Mouse (Mus musculus) small intestine, adult 2 months (tissue): ENCODE measurements around the gene Noxo1. TPM values are rescaled to one million over a fixed set of nuclear protein-coding genes. Genes with fewer than 3 reads are reported as not detected.

Experiments used
- H3K27ac ChIP-seq: fragments of 200-500 bp; 2 replicates; pipeline ENCODE4 v1.5.1; 2012; ENCODE audit warnings: low read depth, low read length, control low read depth, inconsistent platforms; ENCODE audit not compliant: insufficient read depth
- H3K27me3 ChIP-seq: fragments of 200-500 bp; 2 replicates; pipeline ENCODE4 v1.6.1; 2012; ENCODE audit warnings: mild to moderate bottlenecking, moderate library complexity, low read length, inconsistent platforms; ENCODE audit not compliant: control insufficient read depth, insufficient read depth
- H3K36me3 ChIP-seq: fragments of 200-500 bp; 2 replicates; pipeline ENCODE4 v1.6.1; 2012; ENCODE audit warnings: mild to moderate bottlenecking, low read length, control low read depth, inconsistent platforms; ENCODE audit not compliant: control insufficient read depth, insufficient read depth
- H3K4me1 ChIP-seq: fragments of 200-500 bp; 2 replicates; pipeline ENCODE4 v1.6.1; 2012; ENCODE audit warnings: low read length, inconsistent platforms, mixed read lengths; ENCODE audit not compliant: control insufficient read depth, insufficient read depth, insufficient read length
- H3K4me3 ChIP-seq: fragments of 200-500 bp; 2 replicates; pipeline ENCODE4 v1.5.1; 2012; ENCODE audit warnings: low read depth, mild to moderate bottlenecking, control low read depth, inconsistent platforms, low read length, moderate library complexity
- CTCF ChIP-seq: fragments of 200-500 bp; IDR thresholded peaks from 2 replicates; pipeline ENCODE4 v1.5.1; 2012; ENCODE audit warnings: low read depth, mild to moderate bottlenecking, control low read depth, inconsistent platforms, low read length, moderate library complexity, mixed read lengths; ENCODE audit not compliant: insufficient replicate concordance, insufficient read length; ENCODE audit errors: extremely low read depth
- POLR2A ChIP-seq: fragments of 200-500 bp; IDR thresholded peaks from 2 replicates; pipeline ENCODE4 v1.6.1; 2012; ENCODE audit warnings: low read depth, mild to moderate bottlenecking, control low read depth, inconsistent platforms, low read length, moderate library complexity
- WGBS: fragments of 180-500 bp; shearing (Covaris S2); methylation state at CpG from one replicate; pipeline ENCODE4 v1.1.7; 2018; 5-methylcytosine and 5-hydroxymethylcytosine counted together
- polyA plus RNA-seq: library from polyadenylated mRNA; depleted of rRNA; stranded (reverse); fragments of >200 nt; gene quantifications from 2 replicates; pipeline ENCODE4 v1.2.3, GENCODE M21; 2012; rRNA removed

Gene Noxo1
- polyA plus RNA-seq = 57.7 and 115 TPM in 2 replicates

DNA sequence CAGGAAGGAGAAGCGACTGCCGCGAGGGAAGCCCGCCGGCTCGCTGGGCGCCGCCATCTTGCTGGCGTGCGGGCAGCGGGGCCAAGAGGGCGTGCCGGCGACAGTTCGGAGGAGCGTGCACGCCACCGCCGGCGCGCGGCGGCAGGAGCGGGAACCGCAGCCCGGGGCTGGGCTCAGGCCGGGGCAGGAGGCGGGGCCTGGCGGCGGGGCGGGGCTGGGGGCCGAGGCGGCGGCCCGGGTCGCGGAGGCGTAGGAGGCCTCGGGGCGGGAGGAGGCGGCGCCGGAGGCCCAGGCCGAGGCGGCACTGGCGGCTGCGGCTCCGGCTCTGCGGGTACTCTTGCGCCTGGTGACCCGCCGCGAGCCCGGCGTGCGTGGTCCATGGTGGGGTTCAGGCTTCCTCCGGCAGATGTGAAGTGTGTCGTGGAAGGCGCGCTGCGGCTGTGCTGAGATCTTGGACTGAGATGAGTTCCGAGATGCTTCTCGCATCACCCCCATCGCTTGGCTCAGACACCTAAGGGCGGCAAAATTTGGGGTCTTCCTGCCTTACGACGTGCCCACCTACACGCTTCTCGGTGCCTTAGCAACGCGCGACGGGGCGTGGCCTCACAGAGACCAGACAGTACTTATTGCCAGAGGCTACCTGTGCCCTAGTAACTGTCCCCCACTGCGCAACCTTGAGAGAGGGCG, at the start of gene Noxo1, which contains the start of gene Gfer:
Noxo1 (plus strand) TSS at position 224 of the 687 bp plus-strand sequence.
Gfer (minus strand) TSS at position 146 of the 687 bp plus-strand sequence.
- H3K27ac ChIP-seq = peak within 1 kb of the TSS; percentile 99

DNA sequence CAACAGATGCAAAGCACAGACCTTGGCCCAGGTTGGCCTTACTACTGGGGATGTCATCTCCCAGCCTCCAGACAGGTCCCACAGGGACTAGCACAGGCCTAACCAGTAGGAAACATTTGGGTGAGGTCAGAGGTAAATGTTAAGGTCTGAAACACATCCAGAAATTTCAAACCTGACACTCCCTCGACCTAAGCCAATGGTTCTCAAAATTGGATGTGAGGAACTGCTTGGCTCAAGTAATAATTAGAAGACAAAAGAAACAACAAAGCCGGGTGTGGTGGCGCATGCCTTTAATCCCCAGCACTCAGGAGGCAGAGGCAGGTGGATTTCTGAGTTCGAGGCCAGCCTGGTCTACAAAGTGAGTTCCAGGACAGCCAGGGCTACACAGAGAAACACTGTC, 49.7 kb upstream of the Noxo1 start:
- Histone ChIP-seq H3K4me1 (peaks cover 8% of the 10 kb centered on the region; the same call in 1 of the 2 replicates), H3K36me3 (0 out of 2 replicates have a peak, but pooled peaks cover 1% of the 10 kb centered on the region), H3K4me3 (no peak overlapping the region), H3K27ac (0 out of 2 replicates have a peak overlapping the region, but pooled peaks have one; percentile 16), H3K27me3 (peaks cover 11% of the 10 kb centered on the region)
- TF ChIP-seq CTCF = no peak
- TF ChIP-seq POLR2A = no peak
- 83% methylated on average over 4 of the region's 4 CpGs for whole genome bisulfite sequencing

More for the DNA sequence above, at the start of gene Noxo1, which contains the start of gene Gfer:
- peaks cover 14% of the 10 kb centered on the region for H3K36me3 ChIP-seq
- no peak; the same call in none of the 2 replicates for TF ChIP-seq POLR2A
- 2% methylated on average over 73 of the region's 76 CpGs for WGBS
- no peaks in the 10 kb centered on the region for H3K27me3 ChIP-seq
- peaks cover 23% of the 10 kb centered on the region for H3K4me1 ChIP-seq
- peak within 1 kb of the TSS; percentile 74 for H3K4me3 ChIP-seq

DNA sequence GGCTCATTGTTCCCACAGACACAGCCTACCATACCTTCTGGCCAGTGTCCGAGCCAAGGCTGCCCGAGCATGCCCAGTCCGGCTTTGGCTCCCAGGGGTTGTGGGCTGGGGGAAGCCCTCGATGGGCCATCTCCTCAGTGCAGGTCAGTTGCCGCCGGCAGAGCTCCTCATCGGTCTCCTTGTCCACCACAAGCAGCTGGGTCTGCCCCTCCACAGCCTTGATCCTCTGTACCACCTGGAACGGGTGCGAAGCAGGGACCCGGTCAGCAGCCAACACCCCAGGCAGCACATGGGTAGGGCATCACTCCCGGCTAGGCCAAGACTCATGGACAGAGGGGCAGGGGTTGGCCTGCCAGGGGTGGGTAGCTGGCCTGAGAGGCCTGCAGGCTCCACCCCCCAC, 48.5 kb upstream of the Noxo1 start:
- peak overlapping the region; percentile 47 for H3K4me3 ChIP-seq
- H3K36me3 ChIP-seq = no peaks in the 10 kb centered on the region
- no peak overlapping the region for H3K27ac ChIP-seq

DNA sequence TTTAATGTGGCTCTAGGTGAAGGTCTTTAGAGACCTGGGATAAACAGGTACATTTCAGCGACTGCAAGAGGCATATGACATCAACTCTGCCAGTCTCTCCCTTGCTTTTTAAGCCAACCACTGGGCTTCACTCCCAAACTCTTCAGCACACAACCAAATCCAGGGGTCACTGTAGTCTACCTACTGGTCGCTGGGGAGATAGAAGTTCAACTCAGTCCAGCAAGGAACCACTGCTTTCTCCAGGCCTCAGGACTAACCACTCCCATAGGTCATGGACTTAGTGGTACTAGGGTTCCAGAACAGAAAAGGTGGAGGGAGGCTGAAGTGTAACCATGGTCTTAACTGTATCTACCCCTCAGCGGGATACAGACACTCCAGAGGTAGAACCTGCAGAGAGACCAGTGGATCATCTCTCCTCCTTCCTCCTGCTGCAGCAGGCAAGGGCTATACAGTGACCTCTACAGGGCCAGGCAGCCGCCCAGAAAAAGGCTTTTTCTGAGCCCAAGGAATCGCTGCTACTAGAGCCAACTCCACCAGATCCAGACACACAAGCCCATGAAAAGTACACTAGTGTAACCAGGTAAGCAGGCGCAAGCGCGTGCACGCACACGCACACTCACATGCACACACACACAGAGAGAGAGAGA, 47.2 kb upstream of the Noxo1 start:
- Histone ChIP-seq H3K36me3 (no peaks in the 10 kb centered on the region), H3K27me3 (peaks cover 11% of the 10 kb centered on the region), H3K4me3 (peak overlapping the region; percentile 94), H3K27ac (no peak overlapping the region), H3K4me1 (peaks cover 8% of the 10 kb centered on the region; the same call in 1 of the 2 replicates)
- WGBS = 80% methylated on average over 10 of the region's 10 CpGs
- TF ChIP-seq CTCF = no peak
- no peak for TF ChIP-seq POLR2A

More for the DNA sequence above, 48.5 kb upstream of the Noxo1 start:
- Histone ChIP-seq H3K4me1 (peaks cover 8% of the 10 kb centered on the region; the same call in 1 of the 2 replicates), H3K27me3 (peaks cover 11% of the 10 kb centered on the region)
- no peak for TF ChIP-seq CTCF
- 88% methylated on average over 11 of the region's 11 CpGs for WGBS

DNA sequence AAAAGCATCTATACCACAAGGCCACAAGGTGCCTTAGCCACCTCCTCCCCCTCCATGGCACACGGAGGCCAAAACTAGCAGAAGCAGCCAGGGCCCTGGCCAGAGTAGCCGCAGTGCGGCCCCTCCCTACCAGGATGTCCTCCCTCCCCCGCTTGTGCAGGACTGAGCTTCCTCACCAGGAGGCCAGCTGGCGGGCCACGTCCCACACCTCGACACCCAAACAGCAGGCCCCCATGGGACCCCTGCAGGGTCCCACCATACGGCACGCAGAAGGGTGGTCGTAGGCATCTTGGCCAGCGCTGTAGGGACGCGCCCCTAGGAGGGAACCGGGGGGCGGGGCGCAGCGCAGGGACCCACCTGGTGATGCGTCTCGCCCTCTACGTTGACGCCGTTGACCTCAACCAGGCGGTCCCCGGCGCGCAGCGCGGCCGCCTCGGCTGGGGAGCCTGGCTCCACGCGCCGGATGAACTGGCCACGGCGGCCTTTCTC, 46.4 kb upstream of the Noxo1 start:
- peak overlapping the region; percentile 94 for H3K4me3 ChIP-seq
- 3% methylated on average over 34 of the region's 35 CpGs for WGBS
- TF ChIP-seq CTCF (no peak), POLR2A (no peak)
- peak overlapping the region; percentile 61; the same call in 1 of the 2 replicates for H3K27ac ChIP-seq
- peaks cover 8% of the 10 kb centered on the region; the same call in 1 of the 2 replicates for H3K4me1 ChIP-seq
- peaks cover 11% of the 10 kb centered on the region for H3K27me3 ChIP-seq
- no peaks in the 10 kb centered on the region for H3K36me3 ChIP-seq

DNA sequence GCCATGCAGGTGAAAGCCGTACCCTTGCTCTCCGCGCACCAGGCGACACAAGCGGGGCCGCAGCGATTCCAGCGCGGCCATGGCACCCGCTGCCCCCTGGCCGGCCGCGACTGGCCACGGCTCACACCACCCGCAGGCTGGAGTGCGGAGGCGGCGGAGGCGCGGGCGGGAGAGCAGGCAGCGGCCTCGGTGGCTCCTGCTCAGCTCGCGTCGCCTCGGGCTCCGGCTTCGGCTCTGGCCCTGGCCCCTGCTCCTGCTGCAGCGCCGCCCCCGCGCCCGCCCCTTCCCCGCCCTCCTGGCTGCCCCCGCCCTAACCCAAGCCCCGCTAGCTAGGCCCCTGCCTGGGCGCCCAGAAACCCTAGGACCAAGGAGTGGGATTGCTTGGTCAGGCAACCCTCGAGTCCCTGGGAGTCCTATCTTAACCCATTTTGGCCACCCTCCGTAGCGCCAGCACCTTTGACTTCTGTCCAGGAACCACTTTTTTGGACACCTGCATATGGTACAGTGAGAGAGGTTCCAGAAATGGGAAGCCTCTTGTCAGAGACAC, 45.9 kb upstream of the Noxo1 start, which contains the start of gene Slc9a3r2:
Slc9a3r2 (minus strand) TSS at position 258 of the 547 bp plus-strand sequence.
- 1% methylated on average over 41 of the region's 41 CpGs for WGBS

More for the DNA sequence above, 45.9 kb upstream of the Noxo1 start, which contains the start of gene Slc9a3r2:
- Histone ChIP-seq H3K4me1 (peaks cover 8% of the 10 kb centered on the region; the same call in 1 of the 2 replicates), H3K4me3 (peak within 1 kb of the TSS; percentile 94), H3K36me3 (no peaks in the 10 kb centered on the region), H3K27ac (peak within 1 kb of the TSS; percentile 61; the same call in 1 of the 2 replicates), H3K27me3 (peaks cover 11% of the 10 kb centered on the region)
- no peak for TF ChIP-seq CTCF
- 0 out of 2 replicates have a peak, but pooled peaks have one; percentile 31 for TF ChIP-seq POLR2A
